Mouse (Mus musculus) right cerebral cortex, postnatal 25 days (tissue): ENCODE results near the gene Tmem54.

Experiments used
- DNase-seq: peaks from one replicate; pipeline ENCODE4 v3.0.0; 2022

The Tmem54 gene

DNA sequence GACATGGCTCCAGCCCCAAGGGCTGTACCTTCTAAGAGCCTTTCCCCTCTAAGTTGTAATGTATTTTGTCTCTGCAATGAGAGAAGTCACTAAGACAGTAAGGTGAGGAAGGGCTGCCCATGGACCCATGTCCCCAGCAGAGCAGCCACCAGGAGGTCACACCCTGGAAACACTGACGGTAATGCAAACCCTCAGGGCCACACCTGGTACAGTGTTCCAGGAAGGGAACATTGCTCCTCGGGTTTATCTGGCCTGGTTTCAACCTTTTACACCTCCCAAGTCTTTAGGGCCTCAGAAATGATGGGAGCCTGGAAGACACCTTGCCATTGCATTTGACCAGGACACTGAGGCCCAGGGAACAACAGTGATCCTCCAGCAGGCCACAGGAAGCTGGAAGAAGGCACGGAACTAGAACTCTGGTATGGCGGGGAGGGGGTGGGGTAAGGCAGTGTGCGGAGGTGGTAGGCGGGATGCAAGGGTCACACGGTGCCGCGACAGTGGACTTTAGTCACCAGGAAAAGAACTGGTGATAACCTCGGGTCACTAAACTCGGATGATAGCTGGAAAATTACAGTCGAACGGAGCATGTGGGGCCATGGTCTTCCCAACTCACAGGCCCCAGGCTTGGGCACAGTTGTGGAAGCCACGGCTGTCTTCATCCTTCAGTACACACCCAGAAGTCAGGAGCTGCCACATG lies 3.1 kb upstream of the Tmem54 start:
- DNase-seq: no peak

DNA sequence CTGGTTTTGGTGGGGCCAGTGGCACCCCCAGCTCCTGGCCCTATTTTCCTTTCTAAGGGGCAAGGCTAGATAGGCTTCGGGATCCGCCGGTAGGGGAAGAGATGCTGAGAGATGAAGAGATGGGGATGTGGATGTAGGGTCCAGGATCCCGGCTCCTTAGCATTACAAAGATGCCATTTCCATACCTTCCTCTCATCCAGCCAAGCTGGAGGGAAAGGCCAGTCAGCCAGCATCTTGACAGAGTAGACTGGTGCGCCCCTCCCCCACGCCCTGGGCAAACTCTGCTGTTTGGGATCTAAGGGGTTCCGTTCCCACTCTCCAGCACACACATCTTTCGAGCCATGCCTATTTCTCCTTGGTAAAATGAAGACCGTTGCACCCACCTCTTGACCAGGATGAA lies 725 bp downstream of the Tmem54 start:
- no peak for DNase-seq

DNA sequence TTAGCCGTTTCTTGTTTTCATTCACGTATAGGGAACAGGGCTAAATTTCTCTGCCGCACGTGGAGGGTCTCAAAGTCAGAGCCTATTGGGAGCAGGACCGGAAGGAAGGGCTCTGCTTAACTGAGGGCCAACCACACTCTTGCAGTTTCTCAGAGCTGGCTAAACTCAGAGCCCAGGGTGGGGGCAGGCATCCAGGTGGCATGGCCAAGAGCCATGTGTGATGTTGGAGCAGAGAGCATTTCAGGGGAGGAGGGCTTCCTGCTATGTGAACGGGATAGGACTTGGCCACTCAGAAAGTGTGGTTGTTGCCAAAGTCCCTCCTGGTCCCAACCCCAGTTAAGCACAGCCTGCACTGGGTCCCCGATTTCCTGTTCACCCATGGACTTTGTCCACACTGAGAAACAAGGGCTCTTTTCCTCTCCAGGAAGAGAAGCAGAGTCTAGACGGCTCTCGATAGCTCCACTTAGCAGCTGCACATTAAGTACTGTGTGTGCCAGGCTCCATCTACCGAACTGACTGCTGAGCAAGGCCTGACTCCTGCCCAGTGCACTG lies 2.1 kb downstream of the Tmem54 start:
- DNase-seq: no peak

DNA sequence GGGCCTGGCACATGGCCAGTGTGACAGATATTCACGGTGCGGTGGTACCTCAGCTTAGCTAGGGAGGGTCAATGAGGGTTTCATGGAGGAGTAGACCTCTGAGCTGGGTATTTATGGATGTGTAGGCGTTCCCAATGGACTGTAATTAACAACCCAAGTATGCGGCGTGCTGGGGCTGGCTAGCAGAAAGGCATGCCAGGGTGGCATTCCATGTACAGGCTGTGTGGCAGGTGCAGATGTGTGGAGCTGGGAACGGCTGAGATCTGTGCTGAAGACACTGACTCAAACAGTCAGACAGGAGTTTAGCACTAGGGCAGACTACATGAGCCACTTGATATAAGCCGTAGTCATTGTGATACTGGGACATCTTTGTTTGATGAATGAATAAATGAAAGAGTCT lies 3.3 kb downstream of the Tmem54 start:
- DNase-seq: no peak

DNA sequence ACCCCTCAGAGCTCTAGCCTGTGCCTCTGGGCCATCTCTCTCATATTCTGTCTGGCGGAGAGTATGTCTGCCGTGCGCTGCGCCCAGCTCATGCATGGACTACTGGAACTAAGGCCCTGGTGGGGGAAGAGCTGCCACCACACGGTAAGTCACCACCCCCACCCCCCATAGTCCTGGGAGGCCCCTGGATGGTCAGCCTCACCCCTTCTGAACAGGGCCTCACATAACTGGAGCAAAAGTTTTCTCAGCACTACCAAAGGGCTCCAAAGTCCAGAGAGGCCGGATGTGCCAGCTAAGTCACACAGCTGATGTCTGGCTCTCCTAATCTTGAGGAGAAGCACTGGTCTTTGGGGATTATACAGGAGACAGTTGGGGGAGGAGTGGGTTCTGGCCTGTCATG lies 5.5 kb downstream of the Tmem54 start:
- no peak for DNase-seq

DNA sequence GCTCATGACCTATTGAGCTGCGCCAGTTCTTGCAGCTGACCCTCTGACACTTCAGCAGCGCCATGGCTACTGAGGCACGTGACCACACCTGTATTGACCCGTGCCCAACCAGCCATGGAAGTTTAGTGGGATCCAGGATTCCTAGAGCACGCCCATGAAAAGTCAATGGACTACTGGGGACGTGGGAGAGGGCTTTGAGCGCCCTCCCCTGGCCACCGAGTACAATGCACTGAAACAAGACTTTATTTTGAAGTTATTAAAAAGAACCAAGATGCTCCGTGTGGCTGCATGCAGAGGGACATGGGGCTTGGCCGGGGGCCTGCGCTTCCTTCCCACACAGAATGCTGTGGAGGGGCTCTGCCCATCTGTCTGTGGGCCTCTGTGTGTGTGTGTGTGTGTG lies 6.0 kb downstream of the Tmem54 start:
- DNase-seq: no peak

DNA sequence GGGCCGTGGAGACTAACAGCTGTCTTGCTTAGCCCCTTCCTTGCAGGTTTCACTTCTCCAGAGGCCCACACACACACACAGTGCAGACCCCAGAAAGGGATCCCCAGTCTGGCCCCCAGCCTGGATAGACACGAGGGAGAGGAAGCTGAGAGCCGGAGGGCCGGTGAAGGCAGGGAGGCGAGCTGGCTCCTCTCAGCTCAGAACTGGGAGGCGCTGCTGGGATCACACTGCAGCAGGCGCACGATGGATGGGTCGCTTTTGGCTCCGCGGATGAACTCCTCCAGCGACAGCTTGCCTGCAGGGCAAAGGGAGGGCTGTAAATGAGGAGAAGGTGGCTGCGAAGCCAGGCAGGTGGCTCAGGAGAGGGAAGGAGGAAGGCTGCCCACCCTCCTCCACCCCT lies 6.9 kb downstream of the Tmem54 start:
- no peak for DNase-seq

DNA sequence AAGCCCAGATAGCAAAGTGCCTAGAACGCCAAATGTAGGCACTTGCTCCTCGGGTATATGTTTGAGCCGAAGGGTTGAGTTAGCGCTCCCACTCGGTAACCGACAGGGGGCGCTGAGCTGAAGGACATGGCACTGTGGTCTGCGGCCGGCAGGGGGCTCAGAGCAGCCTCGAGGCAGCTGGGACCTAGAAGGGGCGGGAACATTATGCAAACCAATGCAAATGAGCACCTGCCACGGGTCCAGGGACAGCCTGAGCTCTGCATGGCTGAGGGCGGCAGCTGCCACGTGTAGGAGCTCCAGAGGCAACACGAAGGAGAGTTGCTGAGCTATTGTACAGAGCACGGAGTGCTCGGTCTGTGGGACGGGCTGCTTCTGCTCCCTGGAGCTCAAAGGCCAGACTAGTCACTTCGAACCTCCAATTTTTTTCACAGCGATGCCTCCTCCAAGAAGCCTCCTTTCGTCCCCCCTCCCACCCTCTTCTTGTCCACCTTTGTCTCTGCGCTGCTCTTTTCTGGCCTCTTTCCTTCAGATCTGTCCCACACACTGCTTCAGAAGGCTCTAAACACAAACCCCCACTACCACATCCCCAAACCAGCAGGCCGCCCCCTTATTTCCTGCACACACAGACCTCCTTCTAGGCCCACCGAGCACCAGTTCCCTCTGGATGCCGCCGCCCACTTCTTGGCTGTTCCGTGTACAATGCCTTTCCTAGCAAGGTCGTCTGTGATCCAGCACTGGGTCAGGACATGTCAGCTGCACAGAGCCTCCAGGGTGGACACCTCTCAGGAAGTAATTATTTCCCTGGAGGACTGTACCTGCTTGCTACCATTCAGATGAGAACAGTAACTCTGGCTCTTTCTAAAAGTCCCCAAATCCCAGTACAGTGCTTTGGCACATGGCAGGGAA lies 8.0 kb downstream of the Tmem54 start:
- DNase-seq: peak; percentile 83

DNA sequence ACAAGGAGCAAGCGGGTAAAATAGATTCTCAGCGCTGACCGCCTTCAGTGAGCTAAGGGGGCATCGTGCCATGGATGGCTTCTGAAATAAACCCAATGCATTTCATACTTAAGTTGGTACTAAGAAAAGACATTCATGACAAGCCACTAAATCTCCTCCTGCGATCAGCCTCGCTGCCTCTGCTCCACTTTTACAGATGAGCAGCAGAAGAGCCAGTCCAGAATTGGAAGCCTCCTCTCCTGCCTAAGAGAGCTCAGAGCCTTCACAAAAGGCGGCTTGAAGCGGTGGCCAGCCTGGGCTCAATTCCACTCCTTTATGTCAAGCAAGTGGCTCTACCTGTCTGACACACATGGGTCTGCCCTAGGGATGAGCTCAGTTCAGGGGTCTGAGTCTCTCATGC lies 11.4 kb downstream of the Tmem54 start:
- DNase-seq: no peak

DNA sequence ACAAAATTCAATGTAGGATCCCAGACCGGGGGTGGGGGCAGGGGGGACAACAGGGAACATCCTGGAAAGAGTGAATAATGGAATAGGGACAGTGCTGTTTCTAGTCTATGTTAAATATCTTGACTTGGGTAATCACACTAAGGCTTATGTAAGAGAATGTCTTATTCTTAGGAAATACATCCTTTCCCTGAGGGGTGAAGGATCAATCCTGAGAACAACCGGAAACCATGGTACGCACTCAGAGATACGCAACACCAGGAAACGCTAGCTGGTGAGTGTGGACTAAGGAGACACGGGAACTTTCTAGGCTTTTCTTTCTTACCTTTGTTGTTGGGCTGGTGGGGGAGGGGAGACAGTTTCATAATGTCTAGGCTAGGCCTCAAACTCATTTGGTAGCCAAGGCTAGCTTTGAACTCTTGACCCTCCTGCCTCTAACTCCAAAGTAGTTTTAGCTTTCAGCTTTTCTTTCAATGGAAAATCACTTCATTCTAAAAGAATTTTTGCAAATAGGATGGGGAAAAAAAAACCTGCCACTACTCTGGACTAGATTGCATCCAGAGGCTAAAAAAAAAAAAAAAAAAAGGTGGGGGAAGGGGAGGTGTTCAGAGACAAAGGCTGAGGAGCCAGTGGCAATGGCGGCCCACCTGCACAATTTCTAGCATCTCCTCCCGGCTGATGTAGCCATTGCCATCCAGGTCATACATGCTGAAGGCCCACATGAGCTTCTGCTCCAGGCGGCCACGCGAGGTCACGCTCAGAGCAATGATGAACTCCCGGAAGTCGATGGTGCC lies 12.6 kb downstream of the Tmem54 start:
- no peak for DNase-seq

DNA sequence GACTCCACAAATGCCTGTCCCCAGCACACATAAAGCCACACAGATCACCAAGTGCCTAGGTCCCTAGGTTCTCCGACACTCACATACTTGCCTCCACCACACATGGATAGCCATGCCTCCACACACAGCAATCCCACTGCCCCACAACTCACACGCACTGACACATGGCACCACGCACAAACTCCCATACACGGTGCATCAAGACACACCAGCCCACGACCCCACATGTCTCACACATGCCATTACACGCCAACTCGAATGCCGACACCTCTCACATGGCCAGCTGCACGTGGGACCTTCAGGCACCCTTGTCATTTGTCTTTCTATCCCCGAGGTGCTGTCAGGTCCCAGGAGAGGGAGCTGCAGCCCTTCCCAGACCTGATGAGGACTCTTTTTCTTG lies 14.4 kb downstream of the Tmem54 start:
- DNase-seq: no peak

DNA sequence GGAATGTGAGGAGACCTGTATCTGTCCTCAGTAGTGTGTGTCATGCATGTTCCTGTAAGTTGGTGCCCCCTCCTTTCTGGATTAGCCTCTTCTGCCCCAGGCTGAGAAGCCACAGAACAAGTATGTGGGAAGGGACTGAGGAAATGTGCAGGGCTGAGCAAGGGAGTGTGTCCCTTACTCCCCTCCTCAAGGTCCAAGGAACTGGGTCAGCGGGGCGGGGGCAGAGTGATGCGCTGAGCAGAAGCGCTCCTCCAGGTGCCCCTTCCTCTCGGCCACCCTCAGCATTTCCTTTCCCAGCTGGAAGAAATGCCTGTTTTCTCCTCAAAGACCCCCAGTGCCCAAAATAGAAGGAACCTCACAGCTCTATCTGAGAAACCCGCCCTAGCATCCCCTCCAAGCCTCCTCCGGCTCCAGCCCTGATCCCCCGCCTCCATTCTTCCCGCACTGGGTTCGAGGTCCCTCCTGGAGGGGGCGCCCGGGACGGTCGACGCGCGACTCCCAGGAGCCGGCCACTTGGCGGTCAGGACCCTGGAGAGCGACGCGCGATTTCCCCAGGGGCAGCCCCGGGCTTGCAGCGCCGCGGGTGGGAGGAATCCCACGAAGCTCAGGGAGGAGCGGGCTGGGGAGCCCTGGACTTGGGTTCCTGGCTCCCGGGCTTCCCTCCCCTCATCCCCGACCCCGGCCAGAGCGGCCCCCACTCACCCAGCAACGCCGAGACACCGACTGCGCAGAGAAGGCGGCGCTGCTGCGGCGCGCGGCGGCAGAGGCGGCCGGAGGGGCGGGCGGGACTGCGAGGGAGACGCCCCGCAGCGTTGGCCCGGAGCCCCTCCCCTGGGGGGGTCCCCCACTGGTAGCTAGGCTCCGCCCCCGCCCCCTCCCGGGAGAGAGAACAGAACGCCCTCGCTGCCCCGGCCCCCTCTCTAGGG lies 15.4 kb downstream of the Tmem54 start:
- DNase-seq: peak; percentile 71

DNA sequence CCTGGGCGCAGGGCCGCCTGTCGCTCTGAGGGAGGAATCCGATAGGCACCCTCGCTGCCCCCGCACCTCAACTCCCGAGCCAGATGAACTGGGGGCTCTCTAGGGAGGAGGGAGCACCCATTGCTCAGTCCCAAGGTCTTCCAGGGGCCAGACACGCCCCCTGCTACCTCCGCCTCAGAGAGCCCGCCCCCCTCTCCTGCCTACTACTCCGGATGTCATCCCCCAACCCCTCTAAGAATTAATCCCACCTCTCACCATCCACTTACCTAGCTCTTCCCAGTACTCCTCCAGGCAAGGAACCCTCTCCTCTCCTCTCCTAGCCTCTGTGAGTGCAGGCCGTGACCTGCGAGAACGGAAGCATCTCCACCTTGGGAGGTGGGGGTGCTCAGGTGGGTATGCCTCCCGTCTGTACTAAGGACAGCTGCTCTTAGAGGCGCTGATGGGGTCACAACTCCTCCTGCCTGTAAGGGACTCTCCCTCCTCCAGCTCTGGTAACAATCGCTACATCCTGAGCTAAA lies 16.3 kb downstream of the Tmem54 start, which contains the start of gene Hpca:
Gene Hpca, minus strand, starts transcription at position 468 of the 518 bp plus-strand sequence.
- DNase-seq: no peak

DNA sequence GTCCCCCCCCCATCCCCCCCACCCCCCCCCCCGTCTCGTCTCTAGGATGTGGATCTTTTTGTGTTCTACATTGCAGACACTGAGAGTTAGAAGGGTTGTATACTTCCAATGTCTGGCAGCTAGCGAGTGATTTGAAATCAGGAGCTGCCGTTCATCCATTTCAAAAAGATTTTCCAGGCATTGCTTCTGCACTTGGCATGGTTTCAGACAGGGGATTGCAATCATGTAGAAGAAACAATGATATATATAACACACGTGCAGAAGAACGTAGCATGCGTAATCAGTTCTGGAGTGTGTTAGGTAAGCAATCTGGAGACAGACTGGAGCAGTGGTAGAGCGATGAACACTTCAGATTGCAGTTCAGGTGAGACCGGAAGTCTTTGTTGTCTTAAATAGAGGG lies 16.8 kb downstream of the Tmem54 start:
- no peak for DNase-seq

DNA sequence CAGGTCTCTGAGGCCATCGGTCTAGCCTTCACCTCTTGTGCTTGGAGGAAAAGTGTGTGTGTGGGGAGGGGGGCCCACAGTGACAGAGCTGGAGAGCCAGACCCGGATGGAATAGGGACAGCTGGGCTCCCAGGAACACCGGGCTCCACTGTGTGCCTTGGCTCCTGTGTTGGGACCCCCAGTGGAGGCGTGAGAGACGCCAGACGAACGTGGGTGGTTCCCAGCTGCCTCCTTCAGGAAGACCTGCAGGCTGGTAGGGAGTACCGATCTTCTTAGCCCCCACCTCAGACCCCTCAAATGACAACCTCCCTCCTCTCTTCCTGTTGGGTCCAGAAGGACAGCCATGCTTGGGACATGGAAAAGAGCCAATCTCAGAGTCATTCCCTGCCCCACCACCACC lies 17.4 kb downstream of the Tmem54 start:
- DNase-seq: no peak

DNA sequence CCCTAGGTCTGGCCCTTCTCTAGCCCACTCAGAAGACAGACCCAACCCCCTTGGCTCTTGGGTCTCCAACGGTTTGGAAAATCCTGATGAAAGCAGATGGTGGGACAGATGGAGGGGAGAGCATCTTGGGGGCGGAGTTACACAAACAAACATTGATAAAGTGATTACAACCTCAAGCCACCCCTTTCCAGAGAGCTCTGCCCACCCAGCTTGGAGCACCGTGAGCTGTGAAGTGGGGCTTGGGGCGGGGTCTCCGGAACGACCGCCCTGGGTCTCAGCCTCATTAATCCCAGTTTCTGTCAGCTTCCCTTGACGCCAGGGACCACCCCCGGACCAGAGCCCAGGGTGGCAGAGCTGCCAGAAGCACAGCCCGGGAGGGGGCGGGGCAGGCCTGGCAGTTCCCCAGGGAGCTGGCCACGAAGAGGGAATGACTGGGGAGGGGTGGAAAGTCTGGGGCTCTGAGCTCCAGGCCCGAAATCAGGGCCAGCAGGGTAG lies 19.4 kb downstream of the Tmem54 start:
- no peak for DNase-seq

DNA sequence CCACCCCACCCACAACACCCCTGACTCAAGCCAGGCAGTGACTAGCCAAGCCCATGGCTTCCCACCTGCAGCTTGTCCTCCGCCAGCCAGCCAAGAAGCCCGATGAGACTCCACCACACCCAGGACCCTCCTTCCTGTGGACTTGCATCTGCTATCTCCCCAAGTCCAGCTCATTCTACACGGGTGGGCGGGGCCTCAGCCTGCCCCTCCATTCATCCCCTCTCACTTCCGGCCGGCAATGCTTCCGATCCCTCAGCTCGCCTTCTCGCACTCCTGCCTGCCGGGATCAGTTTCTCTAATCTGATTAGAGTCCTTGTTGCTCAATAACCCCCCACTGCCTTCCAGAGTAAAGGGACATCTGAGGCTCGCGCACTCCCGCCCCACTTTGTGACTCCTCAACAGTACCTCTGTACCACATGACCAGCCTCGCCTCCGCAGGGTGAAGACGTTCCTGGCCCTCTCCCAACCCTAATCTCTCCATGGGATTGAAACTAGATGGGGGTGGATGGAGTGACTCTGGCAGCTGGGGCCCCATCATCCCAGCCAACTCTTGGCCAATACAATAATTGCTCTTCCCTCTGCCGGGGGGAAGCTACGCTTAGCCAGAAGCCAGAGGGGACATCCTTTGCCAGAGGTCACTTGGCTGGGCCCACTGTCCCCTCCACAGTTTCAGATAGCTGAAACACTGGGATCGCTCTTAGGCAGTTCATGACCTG lies 20.5 kb downstream of the Tmem54 start:
- DNase-seq: no peak

DNA sequence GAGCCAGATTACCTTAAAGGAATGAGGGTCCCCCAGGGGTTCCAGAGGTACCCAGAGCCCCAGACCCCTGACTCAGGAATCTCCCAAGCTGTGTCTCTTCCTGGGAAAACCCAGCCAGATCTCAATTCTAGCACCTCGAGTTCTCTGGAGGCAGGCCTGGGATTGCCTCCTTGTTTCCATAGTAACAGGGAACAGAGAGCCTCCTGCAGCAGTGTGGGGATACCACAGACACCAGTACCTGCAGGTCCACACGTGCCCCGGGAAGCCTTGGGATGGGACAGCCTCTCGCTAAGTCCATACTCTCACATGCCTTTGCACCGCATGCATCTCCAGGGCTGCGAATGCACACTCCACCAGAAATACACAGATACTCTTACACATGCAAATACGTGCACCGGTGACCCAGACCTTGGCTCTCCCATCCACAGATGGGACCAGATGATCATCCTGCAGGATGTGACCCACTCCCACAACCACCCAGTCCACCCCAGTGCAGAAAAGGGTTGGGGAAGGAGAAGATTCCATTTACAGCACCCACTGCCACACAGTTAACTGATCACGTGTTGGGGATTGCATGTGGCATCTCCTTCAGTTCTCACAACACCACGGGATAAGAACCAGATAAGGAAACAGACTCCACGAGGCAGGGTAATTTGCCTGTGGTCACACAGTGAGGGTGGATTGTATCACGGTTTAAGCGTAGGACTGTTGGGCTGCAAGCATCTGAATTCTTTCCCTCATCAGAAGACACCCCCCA lies 23.4 kb downstream of the Tmem54 start:
- no peak for DNase-seq

DNA sequence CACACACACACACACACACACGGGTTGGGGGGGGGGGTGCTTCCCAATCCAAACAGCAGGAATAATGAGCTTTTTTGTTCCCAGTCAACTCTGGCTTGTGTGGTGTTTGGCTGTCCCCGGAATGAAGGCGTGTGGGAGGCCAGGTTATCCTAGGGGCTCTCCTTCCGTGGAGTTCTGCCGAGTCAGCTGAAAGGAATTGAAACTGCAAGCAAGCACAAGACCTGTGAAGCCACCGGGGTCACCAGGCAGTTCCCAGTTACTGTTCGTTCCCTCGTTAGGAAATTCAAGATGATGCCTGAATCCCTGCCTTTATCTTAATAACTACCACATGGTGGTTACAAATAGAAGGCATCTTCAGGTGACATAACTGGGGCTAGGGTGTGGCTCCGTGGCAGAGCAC lies 24.0 kb downstream of the Tmem54 start:
- DNase-seq: no peak

DNA sequence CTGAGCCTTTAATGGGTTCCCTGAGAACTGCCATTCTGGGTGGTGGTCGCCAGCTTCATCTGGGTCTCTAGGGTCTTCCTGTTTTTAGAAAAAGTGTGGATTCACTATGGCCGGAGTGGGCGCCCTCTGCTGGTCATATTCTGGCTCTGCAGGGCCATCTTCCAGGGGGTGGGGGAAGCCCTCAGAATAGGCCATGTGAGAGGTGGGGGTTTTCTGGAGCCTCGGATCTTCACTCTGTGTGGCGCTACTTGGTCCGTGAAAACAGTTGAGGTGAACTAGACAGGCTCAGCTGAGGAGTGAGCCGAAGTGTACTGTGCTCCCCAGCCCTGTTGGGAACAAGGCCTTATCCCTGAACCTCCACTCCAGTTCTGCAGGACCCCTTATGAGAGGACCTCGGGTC lies 24.8 kb downstream of the Tmem54 start:
- no peak for DNase-seq
